Mouse (Mus musculus) ES-Bruce4 (cell line): Measurements from ENCODE around the gene 6820408C15Rik. TPM values are rescaled to one million over a fixed set of nuclear protein-coding genes. Genes with fewer than 3 reads are reported as not detected.

Source experiments
- H3K27ac ChIP-seq: 2 replicates; pipeline ENCODE4 v1.5.1; 2012; ENCODE audit warnings: low read length, inconsistent platforms; ENCODE audit not compliant: insufficient read depth
- H3K27me3 ChIP-seq: 2 replicates; pipeline ENCODE4 v1.6.1; 2012; ENCODE audit warnings: mild to moderate bottlenecking, low read length, inconsistent platforms; ENCODE audit not compliant: control insufficient read depth, poor library complexity, insufficient read depth, severe bottlenecking
- H3K36me3 ChIP-seq: 2 replicates; pipeline ENCODE4 v1.6.1; 2012; ENCODE audit warnings: inconsistent platforms, mild to moderate bottlenecking, low read length, moderate library complexity; ENCODE audit not compliant: control insufficient read depth, poor library complexity, insufficient read depth, severe bottlenecking
- H3K4me1 ChIP-seq: one replicate; pipeline ENCODE4 v1.8.1; 2011; ENCODE audit warnings: low read length; ENCODE audit not compliant: control insufficient read depth, insufficient read depth
- H3K4me3 ChIP-seq: 2 replicates; pipeline ENCODE4 v1.5.1; 2011; ENCODE audit warnings: low read depth, mild to moderate bottlenecking, low read length
- H3K9ac ChIP-seq: 2 replicates; pipeline ENCODE4 v1.6.1; 2012; ENCODE audit warnings: low read depth, mild to moderate bottlenecking, inconsistent platforms; ENCODE audit not compliant: poor library complexity, severe bottlenecking
- H3K9me3 ChIP-seq: replicated peaks from 2 replicates; pipeline ENCODE4 v1.6.1; 2012; ENCODE audit warnings: mild to moderate bottlenecking, low read length, inconsistent platforms; ENCODE audit not compliant: control insufficient read depth, poor library complexity, insufficient read depth, severe bottlenecking
- CTCF ChIP-seq: IDR thresholded peaks from one replicate; pipeline ENCODE4 v1.8.1; 2011; ENCODE audit warnings: low read depth, low read length
- EP300 ChIP-seq: IDR thresholded peaks from 2 replicates; pipeline ENCODE4 v1.6.1; 2011; ENCODE audit warnings: low read depth, low read length; ENCODE audit not compliant: insufficient read depth
- POLR2A ChIP-seq: IDR thresholded peaks from one replicate; pipeline ENCODE4 v1.8.1; 2011; ENCODE audit warnings: low read length; ENCODE audit not compliant: insufficient read depth
- polyA plus RNA-seq: library from polyadenylated mRNA; stranded (reverse); fragments of >200 nt; gene quantifications from 2 replicates; pipeline ENCODE4 v1.2.4, GENCODE M21; 2011; ENCODE audit warnings: low read depth; ENCODE audit not compliant: missing spikeins, insufficient read depth, insufficient read length

Gene 6820408C15Rik
- polyA plus RNA-seq, 1 experiment, result not detected

DNA sequence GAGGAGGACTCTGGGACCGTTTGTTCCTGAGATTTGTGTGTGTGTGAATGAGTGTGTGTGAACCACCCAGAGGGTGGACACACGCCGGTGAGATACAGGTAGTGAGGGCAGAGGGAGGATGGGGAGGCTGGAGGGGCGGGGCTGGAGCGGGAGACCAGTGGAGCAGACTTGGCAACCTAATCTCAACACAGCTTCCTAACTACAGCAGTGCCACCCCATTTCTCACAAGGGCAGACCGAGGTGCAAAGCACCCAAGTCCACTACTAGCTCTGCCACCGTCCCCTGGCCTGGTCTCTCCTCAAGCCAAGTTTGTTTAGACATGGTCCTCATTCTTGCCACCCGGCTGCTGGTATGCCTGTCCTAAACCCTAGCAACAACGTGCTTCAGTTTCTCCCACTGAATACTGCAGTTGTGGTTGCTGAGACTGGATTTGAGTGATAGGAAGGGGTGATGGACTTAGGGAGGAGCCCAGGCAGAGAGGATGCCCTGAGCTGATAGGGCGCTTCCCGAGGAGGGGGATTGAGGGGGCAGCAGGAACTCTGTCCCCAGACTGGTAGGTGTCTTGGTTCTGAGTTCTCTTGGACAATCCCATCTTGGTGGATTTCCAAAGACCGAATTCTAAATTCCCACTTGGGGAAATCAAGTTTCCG is 20.0 kb upstream of the 6820408C15Rik start:
- peaks cover 9% of the 10 kb centered on the region for H3K4me1 ChIP-seq
- no peak overlapping the region for H3K27ac ChIP-seq
- H3K4me3 ChIP-seq, result peak overlapping the region; percentile 67
- peak overlapping the region; percentile 44 for H3K9ac ChIP-seq
- H3K36me3 ChIP-seq, result no peaks in the 10 kb centered on the region
- H3K9me3 ChIP-seq, result no peaks in the 10 kb centered on the region
- TF ChIP-seq POLR2A, result no peak
- no peak for TF ChIP-seq EP300
- TF ChIP-seq CTCF, result no peak
- no peaks in the 10 kb centered on the region for H3K27me3 ChIP-seq

DNA sequence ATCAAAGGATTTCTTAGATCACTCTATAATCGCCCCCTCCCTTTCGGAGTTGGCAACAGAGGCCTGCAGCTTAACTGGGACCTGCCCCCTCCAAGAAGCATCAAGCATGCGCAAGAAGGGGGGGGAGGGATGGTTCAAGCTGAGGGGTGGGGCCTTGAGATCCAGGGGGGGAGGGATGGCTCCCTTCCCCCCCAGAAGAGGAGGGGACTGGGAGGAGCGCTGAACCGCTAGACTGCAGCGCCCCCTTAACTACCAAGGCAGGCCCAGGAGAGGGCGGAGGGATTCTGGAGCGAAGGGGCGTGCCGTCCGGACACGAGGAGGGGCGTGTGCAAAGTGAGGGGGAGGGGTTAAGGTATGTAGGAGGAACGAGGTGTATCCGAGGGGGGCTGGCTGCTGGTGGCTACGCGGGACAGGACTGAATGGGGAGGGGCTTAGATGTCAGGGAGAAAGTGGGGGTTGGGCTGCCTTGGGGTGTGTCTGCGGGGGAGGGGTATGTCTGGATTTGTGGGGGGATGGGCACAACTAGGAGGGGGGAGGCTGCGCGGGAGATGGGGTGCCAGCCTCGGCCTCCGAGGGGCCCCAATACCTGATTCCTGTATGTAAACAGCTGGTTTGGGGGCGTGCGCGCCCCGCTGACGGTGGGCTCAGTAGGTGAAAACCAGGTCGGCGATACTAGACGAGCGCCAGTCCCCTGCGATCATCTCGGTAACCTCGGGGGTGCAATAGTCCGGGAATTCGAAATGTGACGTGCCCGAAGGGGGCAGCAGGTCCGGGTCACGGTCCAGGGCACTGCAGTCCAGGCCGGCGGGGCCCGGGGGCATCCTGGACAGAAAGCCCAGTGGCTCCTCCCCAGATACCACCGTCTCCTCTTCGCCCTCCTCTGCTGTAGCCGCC is 19.0 kb upstream of the 6820408C15Rik start:
- Histone ChIP-seq H3K27me3 (no peaks in the 10 kb centered on the region), H3K4me1 (peaks cover 8% of the 10 kb centered on the region), H3K27ac (peak overlapping the region; percentile 41), H3K9ac (peak overlapping the region; percentile 93), H3K4me3 (peak overlapping the region; percentile 81), H3K9me3 (no peaks in the 10 kb centered on the region), H3K36me3 (no peaks in the 10 kb centered on the region)
- TF ChIP-seq POLR2A (no peak), EP300 (peak; percentile 79)

DNA sequence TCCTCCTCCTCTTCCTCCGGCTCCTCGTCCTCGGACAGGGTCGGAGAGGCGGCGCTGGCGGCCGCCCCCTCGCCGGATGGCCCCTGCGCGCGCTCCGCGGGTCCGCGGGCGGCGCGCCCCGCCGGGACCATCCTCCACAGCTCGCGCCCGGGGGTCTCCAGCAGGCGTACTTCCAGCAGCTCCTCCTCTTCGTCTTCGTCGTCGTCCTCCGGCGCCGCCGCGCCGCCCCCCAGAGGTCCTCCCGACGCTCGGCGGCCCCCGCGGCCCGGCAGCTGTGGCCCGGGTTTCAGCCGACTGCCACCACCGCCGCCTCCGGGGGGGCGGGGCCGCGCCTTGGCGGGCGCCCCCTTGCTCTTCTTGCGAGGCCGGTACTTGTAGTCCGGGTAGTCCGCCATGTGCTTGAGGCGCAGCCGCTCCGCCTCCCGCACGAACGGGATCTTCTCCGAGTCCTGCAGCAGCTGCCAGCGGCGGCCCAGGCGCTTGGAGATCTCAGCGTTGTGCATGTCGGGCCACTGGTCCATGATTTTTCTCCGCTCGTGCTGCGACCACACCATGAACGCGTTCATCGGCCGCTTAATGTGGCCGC is 18.3 kb upstream of the 6820408C15Rik start:
- TF ChIP-seq POLR2A (no peak), EP300 (no peak), CTCF (no peak)
- Histone ChIP-seq H3K4me1 (peaks cover 7% of the 10 kb centered on the region), H3K36me3 (no peaks in the 10 kb centered on the region), H3K9me3 (no peaks in the 10 kb centered on the region), H3K4me3 (peak overlapping the region; percentile 81), H3K27ac (peak overlapping the region; percentile 41; the same call in 1 of the 2 replicates), H3K27me3 (no peaks in the 10 kb centered on the region), H3K9ac (peak overlapping the region; percentile 93)

DNA sequence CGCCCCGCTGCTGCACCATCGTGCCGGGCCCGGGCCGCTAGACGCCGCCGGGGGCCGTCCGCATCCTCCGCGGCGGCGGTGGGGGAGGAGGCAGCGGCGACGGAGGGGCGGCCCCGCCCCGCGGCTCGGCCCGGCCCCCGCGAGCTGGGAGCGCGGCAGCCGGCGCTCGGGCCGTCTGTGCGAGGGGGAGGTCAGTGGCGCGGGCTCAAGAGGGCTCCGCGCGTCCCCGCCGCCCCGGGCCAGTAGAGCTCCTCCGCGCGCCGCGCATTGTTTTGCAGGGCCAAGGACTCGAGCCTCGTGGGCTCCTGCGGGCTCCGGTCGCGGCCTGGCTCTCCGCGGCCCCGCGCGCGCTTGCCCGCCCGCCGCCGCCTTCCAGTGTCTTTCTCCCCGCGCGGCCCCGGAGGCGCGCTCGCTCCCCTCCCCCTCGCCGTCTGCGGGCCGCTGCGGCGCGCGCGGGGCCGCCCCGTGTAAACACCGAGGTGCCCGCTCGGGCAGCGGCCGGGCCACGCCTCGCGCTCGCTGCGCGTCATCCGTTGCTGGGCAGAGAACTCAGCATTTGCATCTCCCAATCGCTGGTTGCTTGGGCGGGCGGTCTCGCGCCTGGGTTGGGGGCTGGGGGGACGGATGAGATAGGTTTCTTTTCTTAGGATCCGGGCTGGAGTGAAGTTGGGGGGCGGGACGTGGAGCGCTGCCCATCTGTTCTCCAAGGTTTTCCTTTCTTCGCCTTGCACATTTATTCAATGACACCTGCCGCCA is 17.5 kb upstream of the 6820408C15Rik start, which contains the start of gene Sox12:
Gene Sox12, minus strand, starts transcription at position 384 of the 756 bp plus-strand sequence.
- H3K27me3 ChIP-seq, result no peaks in the 10 kb centered on the region
- peak within 1 kb of the TSS; percentile 81 for H3K4me3 ChIP-seq
- no peaks in the 10 kb centered on the region for H3K9me3 ChIP-seq
- TF ChIP-seq EP300 (peak; percentile 54; the same call in 1 of the 2 replicates), POLR2A (no peak)
- peak within 1 kb of the TSS; percentile 93 for H3K9ac ChIP-seq
- no peaks in the 10 kb centered on the region for H3K36me3 ChIP-seq
- peaks cover 7% of the 10 kb centered on the region for H3K4me1 ChIP-seq
- H3K27ac ChIP-seq, result peak within 1 kb of the TSS; percentile 80

DNA sequence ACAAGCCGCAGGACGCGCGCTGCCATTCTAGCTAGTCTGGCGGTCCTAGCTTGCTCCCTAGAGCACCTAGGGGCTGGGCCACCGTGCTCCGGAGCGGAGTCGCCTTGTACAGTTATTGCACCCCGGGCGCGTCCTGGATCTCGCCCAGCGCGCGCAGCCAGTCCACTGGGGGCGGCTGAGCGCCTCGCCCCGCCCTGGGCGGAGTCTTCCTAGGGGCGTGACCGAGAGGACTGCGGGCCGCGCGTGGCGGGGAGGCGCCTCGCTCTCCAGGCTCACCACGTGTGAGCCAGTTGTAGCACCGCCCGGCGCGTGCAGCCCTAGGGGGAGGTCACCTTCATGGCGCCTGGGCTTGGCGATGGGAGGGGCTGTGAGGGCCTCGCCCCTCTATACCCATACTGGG is 16.7 kb upstream of the 6820408C15Rik start:
- Histone ChIP-seq H3K9me3 (no peaks in the 10 kb centered on the region), H3K27me3 (no peaks in the 10 kb centered on the region), H3K4me1 (peaks cover 7% of the 10 kb centered on the region), H3K9ac (peak overlapping the region; percentile 93), H3K36me3 (no peaks in the 10 kb centered on the region), H3K4me3 (peak overlapping the region; percentile 81), H3K27ac (peak overlapping the region; percentile 80)
- TF ChIP-seq EP300 (peak; percentile 92), CTCF (no peak), POLR2A (no peak)
